Mouse (Mus musculus) testis, adult 2 months (tissue): Measurements from ENCODE around the gene Runx2. TPM values are rescaled to one million over a fixed set of nuclear protein-coding genes. Genes with fewer than 3 reads are reported as not detected.

Experiments
- H3K27ac ChIP-seq: fragments of 200-500 bp; 2 replicates; pipeline ENCODE4 v1.5.1; 2012; ENCODE audit warnings: low read depth, low read length; ENCODE audit not compliant: control insufficient read depth, insufficient read depth
- H3K27me3 ChIP-seq: fragments of 200-500 bp; 2 replicates; pipeline ENCODE4 v1.6.1; 2012; ENCODE audit warnings: mild to moderate bottlenecking, low read length, moderate library complexity; ENCODE audit not compliant: control insufficient read depth, insufficient read depth
- H3K36me3 ChIP-seq: fragments of 200-500 bp; 2 replicates; pipeline ENCODE4 v1.6.1; 2012; ENCODE audit warnings: mild to moderate bottlenecking, low read length; ENCODE audit not compliant: control insufficient read depth, insufficient read depth
- H3K4me1 ChIP-seq: fragments of 200-500 bp; 2 replicates; pipeline ENCODE4 v1.6.1; 2012; ENCODE audit warnings: low read length; ENCODE audit not compliant: control insufficient read depth, insufficient read depth
- H3K4me3 ChIP-seq: fragments of 200-500 bp; 2 replicates; pipeline ENCODE4 v1.5.1; 2012; ENCODE audit warnings: low read depth, mild to moderate bottlenecking, low read length, moderate library complexity, mixed read lengths; ENCODE audit not compliant: control insufficient read depth
- CTCF ChIP-seq: fragments of 200-500 bp; IDR thresholded peaks from 2 replicates; pipeline ENCODE4 v1.5.1; 2012; ENCODE audit warnings: low read depth, mild to moderate bottlenecking, inconsistent platforms, low read length, moderate library complexity; ENCODE audit not compliant: control insufficient read depth, insufficient read depth, insufficient replicate concordance
- POLR2A ChIP-seq: fragments of 200-500 bp; IDR thresholded peaks from 2 replicates; pipeline ENCODE4 v1.6.1; 2012; ENCODE audit warnings: low read depth, mild to moderate bottlenecking, inconsistent platforms, low read length, moderate library complexity; ENCODE audit not compliant: control insufficient read depth
- polyA plus RNA-seq: library from polyadenylated mRNA; depleted of rRNA; stranded (reverse); fragments of >200 nt; gene quantifications from 2 replicates; pipeline ENCODE4 v1.2.3, GENCODE M21; 2012; rRNA removed

Gene Runx2
- polyA plus RNA-seq, 1 experiment, result 10.4 TPM

- no peak overlapping the region for H3K27ac ChIP-seq
- no peaks in the 10 kb centered on the region for H3K4me1 ChIP-seq
- no peak overlapping the region for H3K4me3 ChIP-seq
- TF ChIP-seq POLR2A (no peak), CTCF (no peak)
- H3K36me3 ChIP-seq, result no peaks in the 10 kb centered on the region
- no peaks in the 10 kb centered on the region for H3K27me3 ChIP-seq
Observed at GRCm38 (mm10) chr17:44456696-44457095, 357.9 kb downstream of the Runx2 start.

- TF ChIP-seq CTCF (peak; percentile 40; the same call in 1 of the 2 replicates), POLR2A (no peak)
- no peaks in the 10 kb centered on the region for H3K4me1 ChIP-seq
- H3K4me3 ChIP-seq, result no peak overlapping the region
- H3K36me3 ChIP-seq, result no peaks in the 10 kb centered on the region
- H3K27ac ChIP-seq, result no peak overlapping the region
- H3K27me3 ChIP-seq, result no peaks in the 10 kb centered on the region
Observed at GRCm38 (mm10) chr17:44455681-44456600, 358.7 kb downstream of the Runx2 start.

GRCm38 (mm10) chr17:44449915-44450471, 364.6 kb downstream of the Runx2 start:
- Histone ChIP-seq H3K36me3 (no peaks in the 10 kb centered on the region), H3K4me1 (no peaks in the 10 kb centered on the region), H3K4me3 (no peak overlapping the region), H3K27ac (no peak overlapping the region), H3K27me3 (no peaks in the 10 kb centered on the region)
- TF ChIP-seq CTCF, result no peak
- TF ChIP-seq POLR2A, result no peak

Other genes starting within 250 kb of the Runx2 start
- 19.6 and 19.8 TPM in 2 replicates for gene Supt3, start 37.6 kb downstream of the Runx2 start, polyA plus RNA-seq